Mouse (Mus musculus): ENCODE data around the gene Hacd1. TPM values are rescaled to one million over a fixed set of nuclear protein-coding genes. Genes with fewer than 3 reads are reported as not detected.
"Not testable (repeated sequence)": the region's sequence is repeated elsewhere in the genome, so short reads cannot be mapped to it uniquely, and the experiment has no call there.

Hacd1 gene
- polyA plus RNA-seq (2014; fragmentation: Nextera tagmentation; extraction: Ambion mirVana): 83.7 and 90.3 TPM in 2 replicates

GRCm38 (mm10) chr2:14055566-14056331 is at the start of gene Hacd1:
Gene Hacd1 (minus strand): TSS chr2:14056135.
- Histone ChIP-seq H3K36me3 (ENCODE audit: control insufficient read depth, insufficient read depth, low read length) (no peaks in the 10 kb centered on the region), H3K27ac (ENCODE audit: low read depth, low read length) (peak within 1 kb of the TSS; percentile 66), H3K4me2 (peak within 1 kb of the TSS; percentile 79), H3K9me3 (ENCODE audit: control insufficient read depth, low read length) (no peaks in the 10 kb centered on the region), H3K4me1 (replicated peaks; ENCODE audit: control insufficient read depth, insufficient read depth, low read length) (peaks cover 9% of the 10 kb centered on the region), H3K4me3 (ENCODE audit: low read depth, low read length) (peak within 1 kb of the TSS; percentile 72), H3K9ac (ENCODE audit: low read depth, low read length) (peak within 1 kb of the TSS; percentile 89), H3K27me3 (replicated peaks; ENCODE audit: control insufficient read depth, insufficient read depth, low read length) (no peaks in the 10 kb centered on the region)
- WGBS: under 1% methylated on average over 86 of the region's 101 CpGs
- ATAC-seq (replicated peaks; ENCODE audit: low FRiP score) (peak; percentile 84), DNase-seq (ENCODE audit: low spot score) (peak; percentile 88)

- Histone ChIP-seq H3K9ac (ENCODE audit: low read depth, low read length) (no peak overlapping the region), H3K4me1 (replicated peaks; ENCODE audit: control insufficient read depth, insufficient read depth, low read length) (no peaks in the 10 kb centered on the region), H3K27me3 (replicated peaks; ENCODE audit: control insufficient read depth, insufficient read depth, low read length) (no peaks in the 10 kb centered on the region), H3K4me2 (no peak overlapping the region), H3K9me3 (ENCODE audit: control insufficient read depth, low read length) (no peaks in the 10 kb centered on the region), H3K27ac (ENCODE audit: low read depth, low read length) (no peak overlapping the region), H3K36me3 (ENCODE audit: control insufficient read depth, insufficient read depth, low read length) (no peaks in the 10 kb centered on the region), H3K4me3 (ENCODE audit: low read depth, low read length) (no peak overlapping the region)
- WGBS: 86% methylated on average over 1 of the region's 1 CpGs
- DNase-seq (ENCODE audit: low spot score): no peak
- no peak for ATAC-seq (replicated peaks; ENCODE audit: low FRiP score)
Observed at GRCm38 (mm10) chr2:14103924-14104323, 48.0 kb upstream of the Hacd1 start.

GRCm38 (mm10) chr2:14102603-14103002 is 46.7 kb upstream of the Hacd1 start:
- ATAC-seq (replicated peaks; ENCODE audit: low FRiP score) (no peak), DNase-seq (ENCODE audit: low spot score) (no peak)
- WGBS: 82% methylated on average over 2 of the region's 2 CpGs
- Histone ChIP-seq H3K4me1 (replicated peaks; ENCODE audit: control insufficient read depth, insufficient read depth, low read length) (no peaks in the 10 kb centered on the region), H3K9ac (ENCODE audit: low read depth, low read length) (no peak overlapping the region), H3K9me3 (ENCODE audit: control insufficient read depth, low read length) (no peaks in the 10 kb centered on the region), H3K27ac (ENCODE audit: low read depth, low read length) (no peak overlapping the region), H3K27me3 (replicated peaks; ENCODE audit: control insufficient read depth, insufficient read depth, low read length) (no peaks in the 10 kb centered on the region), H3K36me3 (ENCODE audit: control insufficient read depth, insufficient read depth, low read length) (no peaks in the 10 kb centered on the region), H3K4me3 (ENCODE audit: low read depth, low read length) (no peak overlapping the region), H3K4me2 (no peak overlapping the region)

GRCm38 (mm10) chr2:14100533-14100932 is 44.6 kb upstream of the Hacd1 start:
- Histone ChIP-seq H3K27me3 (replicated peaks; ENCODE audit: control insufficient read depth, insufficient read depth, low read length) (no peaks in the 10 kb centered on the region), H3K36me3 (ENCODE audit: control insufficient read depth, insufficient read depth, low read length) (no peaks in the 10 kb centered on the region), H3K9ac (ENCODE audit: low read depth, low read length) (no peak overlapping the region), H3K4me3 (ENCODE audit: low read depth, low read length) (no peak overlapping the region), H3K9me3 (ENCODE audit: control insufficient read depth, low read length) (no peaks in the 10 kb centered on the region), H3K4me2 (no peak overlapping the region), H3K27ac (ENCODE audit: low read depth, low read length) (no peak overlapping the region), H3K4me1 (replicated peaks; ENCODE audit: control insufficient read depth, insufficient read depth, low read length) (no peaks in the 10 kb centered on the region)
- DNase-seq (ENCODE audit: low spot score): no peak
- ATAC-seq (replicated peaks; ENCODE audit: low FRiP score): no peak

GRCm38 (mm10) chr2:14078527-14078926 is 22.6 kb upstream of the Hacd1 start:
- H3K4me3 ChIP-seq (ENCODE audit: low read depth, low read length); H3K9ac ChIP-seq (ENCODE audit: low read depth, low read length); DNase-seq (ENCODE audit: low spot score); H3K27me3 ChIP-seq (replicated peaks; ENCODE audit: control insufficient read depth, insufficient read depth, low read length); H3K27ac ChIP-seq (ENCODE audit: low read depth, low read length); H3K4me2 ChIP-seq; ATAC-seq (replicated peaks; ENCODE audit: low FRiP score); H3K36me3 ChIP-seq (ENCODE audit: control insufficient read depth, insufficient read depth, low read length); H3K9me3 ChIP-seq (ENCODE audit: control insufficient read depth, low read length): not testable (repeated sequence)
- peaks cover 11% of the 10 kb centered on the region for H3K4me1 ChIP-seq (replicated peaks; ENCODE audit: control insufficient read depth, insufficient read depth, low read length)
- WGBS: 66% methylated on average over 8 of the region's 9 CpGs

- Histone ChIP-seq H3K27ac (ENCODE audit: low read depth, low read length) (peak overlapping the region; percentile 98), H3K27me3 (replicated peaks; ENCODE audit: control insufficient read depth, insufficient read depth, low read length) (no peaks in the 10 kb centered on the region), H3K36me3 (ENCODE audit: control insufficient read depth, insufficient read depth, low read length) (no peaks in the 10 kb centered on the region), H3K9me3 (ENCODE audit: control insufficient read depth, low read length) (no peaks in the 10 kb centered on the region), H3K4me3 (ENCODE audit: low read depth, low read length) (peak overlapping the region; percentile 94), H3K4me2 (peak overlapping the region; percentile 81), H3K9ac (ENCODE audit: low read depth, low read length) (peak overlapping the region; percentile 98), H3K4me1 (replicated peaks; ENCODE audit: control insufficient read depth, insufficient read depth, low read length) (peaks cover 20% of the 10 kb centered on the region)
- DNase-seq (ENCODE audit: low spot score) (no peak), ATAC-seq (replicated peaks; ENCODE audit: low FRiP score) (0 out of 2 replicates have a peak, but pooled peaks have one; percentile 5)
- WGBS: 1% methylated on average over 38 of the region's 38 CpGs
Observed at GRCm38 (mm10) chr2:14074221-14074901, 18.4 kb upstream of the Hacd1 start.

- Histone ChIP-seq H3K4me1 (replicated peaks; ENCODE audit: control insufficient read depth, insufficient read depth, low read length) (peaks cover 20% of the 10 kb centered on the region), H3K27me3 (replicated peaks; ENCODE audit: control insufficient read depth, insufficient read depth, low read length) (no peaks in the 10 kb centered on the region), H3K27ac (ENCODE audit: low read depth, low read length) (peak within 1 kb of the TSS; percentile 98), H3K9me3 (ENCODE audit: control insufficient read depth, low read length) (no peaks in the 10 kb centered on the region), H3K4me2 (peak within 1 kb of the TSS; percentile 83), H3K4me3 (ENCODE audit: low read depth, low read length) (peak within 1 kb of the TSS; percentile 94), H3K36me3 (ENCODE audit: control insufficient read depth, insufficient read depth, low read length) (no peaks in the 10 kb centered on the region), H3K9ac (ENCODE audit: low read depth, low read length) (peak within 1 kb of the TSS; percentile 98)
- peak; percentile 94 for DNase-seq (ENCODE audit: low spot score)
- peak; percentile 93 for ATAC-seq (replicated peaks; ENCODE audit: low FRiP score)
- 0% methylated on average over 50 of the region's 50 CpGs for WGBS
Observed at GRCm38 (mm10) chr2:14073362-14074220, 17.7 kb upstream of the Hacd1 start, which contains the start of gene Stam. Gene Stam (plus strand): TSS chr2:14074098.

GRCm38 (mm10) chr2:14073008-14073361 is 17.1 kb upstream of the Hacd1 start:
- Histone ChIP-seq H3K27ac (ENCODE audit: low read depth, low read length) (peak overlapping the region; percentile 98), H3K4me1 (replicated peaks; ENCODE audit: control insufficient read depth, insufficient read depth, low read length) (peaks cover 20% of the 10 kb centered on the region), H3K9me3 (ENCODE audit: control insufficient read depth, low read length) (no peaks in the 10 kb centered on the region), H3K4me2 (peak overlapping the region; percentile 83), H3K27me3 (replicated peaks; ENCODE audit: control insufficient read depth, insufficient read depth, low read length) (no peaks in the 10 kb centered on the region), H3K9ac (ENCODE audit: low read depth, low read length) (peak overlapping the region; percentile 98), H3K4me3 (ENCODE audit: low read depth, low read length) (peak overlapping the region; percentile 94), H3K36me3 (ENCODE audit: control insufficient read depth, insufficient read depth, low read length) (no peaks in the 10 kb centered on the region)
- 12% methylated on average over 8 of the region's 8 CpGs for WGBS
- no peak for ATAC-seq (replicated peaks; ENCODE audit: low FRiP score)
- no peak for DNase-seq (ENCODE audit: low spot score)

All from liver, embryonic 11.5 days (tissue).